Mouse (Mus musculus): ENCODE data around the gene Ezh1. TPM values are rescaled to one million over a fixed set of nuclear protein-coding genes. Genes with fewer than 3 reads are reported as not detected.

Gene Ezh1
- polyA plus RNA-seq, 1 experiment from 2014 or later, result 14.9 TPM

GRCm38 (mm10) chr11:101225331-101226064 lies 765 bp downstream of the Ezh1 start:
- H3K9ac ChIP-seq, result peak overlapping the region; percentile 56
- peaks cover 19% of the 10 kb centered on the region; the same call in 1 of the 2 replicates for H3K4me1 ChIP-seq
- H3K4me2 ChIP-seq, result peak overlapping the region; percentile 73
- H3K27ac ChIP-seq, result peak overlapping the region; percentile 72
- no peaks in the 10 kb centered on the region for H3K36me3 ChIP-seq
- peak overlapping the region; percentile 70 for H3K4me3 ChIP-seq (replicated peaks)
- ATAC-seq (ENCODE audit: insufficient read depth, low FRiP score, low read depth), result no peak
- WGBS, result 17% methylated on average over 25 of the region's 25 CpGs
- H3K9me3 ChIP-seq, result no peaks in the 10 kb centered on the region
- no peaks in the 10 kb centered on the region for H3K27me3 ChIP-seq (replicated peaks)

GRCm38 (mm10) chr11:101224337-101224736 lies 1.9 kb downstream of the Ezh1 start:
- no peaks in the 10 kb centered on the region for H3K36me3 ChIP-seq
- 77% methylated on average over 3 of the region's 3 CpGs for WGBS
- H3K27ac ChIP-seq, result no peak overlapping the region
- no peak overlapping the region for H3K4me2 ChIP-seq
- no peak overlapping the region for H3K9ac ChIP-seq
- no peaks in the 10 kb centered on the region for H3K9me3 ChIP-seq
- H3K27me3 ChIP-seq (replicated peaks), result no peaks in the 10 kb centered on the region
- no peak for ATAC-seq (ENCODE audit: insufficient read depth, low FRiP score, low read depth)
- H3K4me1 ChIP-seq, result 0 out of 2 replicates have a peak, but pooled peaks cover 8% of the 10 kb centered on the region
- no peak overlapping the region for H3K4me3 ChIP-seq (replicated peaks)

DNA sequence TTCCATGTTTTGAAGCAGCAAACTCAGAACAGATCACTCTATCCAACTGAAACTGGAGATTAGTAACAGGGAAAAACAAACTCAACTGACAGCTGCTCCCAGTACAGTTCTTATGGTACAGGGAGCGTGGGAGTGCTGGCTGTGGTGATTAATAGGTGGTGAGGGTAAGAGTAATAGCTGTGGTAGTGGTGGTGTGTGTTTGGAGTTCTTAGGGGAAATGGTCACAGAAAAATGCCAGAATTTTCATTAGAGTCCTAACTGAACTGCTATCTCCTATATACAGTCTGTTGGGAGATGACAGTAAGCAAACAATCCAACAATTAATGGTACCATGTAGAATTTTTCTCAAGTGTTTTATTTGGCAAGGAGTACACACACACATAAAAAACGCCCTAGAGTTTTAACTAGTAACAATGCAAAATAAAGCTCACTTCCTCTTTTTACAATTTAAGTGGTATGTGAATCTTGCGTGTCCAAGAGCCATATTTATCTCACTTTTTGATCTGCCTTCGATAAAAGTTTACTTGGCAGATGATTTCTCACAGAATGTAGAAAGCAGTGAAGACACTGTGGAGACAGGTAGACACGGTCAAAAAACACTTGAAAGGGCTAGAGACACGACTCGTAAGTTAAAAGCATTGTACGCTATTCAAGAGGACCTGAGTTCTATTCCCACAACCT lies 4.8 kb downstream of the Ezh1 start:
- WGBS, result 67% methylated on average over 8 of the region's 8 CpGs
- no peak overlapping the region for H3K4me2 ChIP-seq
- H3K36me3 ChIP-seq, result peaks cover 6% of the 10 kb centered on the region; the same call in 1 of the 2 replicates
- H3K4me3 ChIP-seq (replicated peaks), result no peak overlapping the region
- H3K4me1 ChIP-seq, result 0 out of 2 replicates have a peak, but pooled peaks cover 5% of the 10 kb centered on the region
- no peaks in the 10 kb centered on the region for H3K27me3 ChIP-seq (replicated peaks)
- no peak for ATAC-seq (ENCODE audit: insufficient read depth, low FRiP score, low read depth)
- H3K27ac ChIP-seq, result 0 out of 2 replicates have a peak overlapping the region, but pooled peaks have one; percentile 3
- H3K9me3 ChIP-seq, result no peaks in the 10 kb centered on the region
- H3K9ac ChIP-seq, result no peak overlapping the region

DNA sequence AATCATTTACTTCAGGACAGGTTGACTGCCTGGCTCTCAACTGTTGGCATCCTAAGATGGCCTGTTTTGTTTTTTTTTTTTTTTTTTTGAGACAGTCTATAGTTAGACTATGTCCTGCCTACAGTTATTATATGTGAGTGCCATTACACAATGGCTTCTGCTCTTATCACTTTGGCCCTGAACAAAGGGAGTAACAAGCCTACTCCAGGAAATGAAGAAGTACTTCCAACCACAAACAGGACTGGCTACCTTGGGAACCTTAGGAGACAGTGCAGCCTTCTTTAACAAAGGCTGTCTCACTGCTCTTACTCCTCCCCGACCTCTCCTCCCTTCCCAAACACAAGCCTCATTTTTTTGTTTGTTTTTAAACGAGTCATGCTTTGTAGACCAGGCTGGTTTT lies 5.4 kb downstream of the Ezh1 start:
- 0 out of 2 replicates have a peak, but pooled peaks cover 5% of the 10 kb centered on the region for H3K4me1 ChIP-seq
- H3K27ac ChIP-seq, result 0 out of 2 replicates have a peak overlapping the region, but pooled peaks have one; percentile 3
- H3K4me2 ChIP-seq, result no peak overlapping the region
- peaks cover 7% of the 10 kb centered on the region; the same call in 1 of the 2 replicates for H3K36me3 ChIP-seq
- WGBS, result 26% methylated on average over 2 of the region's 2 CpGs
- no peaks in the 10 kb centered on the region for H3K27me3 ChIP-seq (replicated peaks)
- H3K9me3 ChIP-seq, result no peaks in the 10 kb centered on the region
- no peak overlapping the region for H3K4me3 ChIP-seq (replicated peaks)
- no peak overlapping the region for H3K9ac ChIP-seq
- ATAC-seq (ENCODE audit: insufficient read depth, low FRiP score, low read depth), result no peak

GRCm38 (mm10) chr11:101218436-101219055 lies 7.7 kb downstream of the Ezh1 start:
- ATAC-seq (ENCODE audit: insufficient read depth, low FRiP score, low read depth), result no peak
- Histone ChIP-seq H3K4me2 (no peak overlapping the region), H3K9me3 (no peaks in the 10 kb centered on the region), H3K27ac (no peak overlapping the region), H3K36me3 (peaks cover 12% of the 10 kb centered on the region; the same call in 1 of the 2 replicates), H3K27me3 (replicated peaks) (no peaks in the 10 kb centered on the region), H3K4me1 (no peaks in the 10 kb centered on the region), H3K9ac (no peak overlapping the region), H3K4me3 (replicated peaks) (no peak overlapping the region)
- WGBS, result 80% methylated on average over 10 of the region's 10 CpGs

DNA sequence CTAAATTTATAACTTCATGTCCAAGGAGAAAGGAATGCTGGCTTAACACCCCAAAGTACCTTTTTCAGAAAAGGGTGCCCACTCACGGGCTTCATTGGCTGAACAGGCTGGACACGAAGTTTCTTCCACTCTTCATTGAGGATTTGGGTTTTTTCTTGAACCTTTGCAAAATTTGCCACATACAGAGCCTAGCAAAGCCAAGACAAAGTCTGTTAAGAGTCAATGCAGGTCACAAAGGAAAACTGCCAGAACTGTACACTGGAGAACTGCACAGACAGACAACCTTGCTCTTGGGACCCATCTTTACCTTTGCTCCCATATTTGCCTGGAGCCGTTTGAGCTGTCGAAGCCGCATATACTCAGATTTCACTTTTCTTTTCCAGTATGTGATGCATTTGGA lies 9.3 kb downstream of the Ezh1 start:
- 90% methylated on average over 5 of the region's 5 CpGs for WGBS
- no peak overlapping the region for H3K27ac ChIP-seq
- no peaks in the 10 kb centered on the region for H3K4me1 ChIP-seq
- no peaks in the 10 kb centered on the region for H3K9me3 ChIP-seq
- H3K36me3 ChIP-seq, result peaks cover 18% of the 10 kb centered on the region; the same call in 1 of the 2 replicates
- H3K4me3 ChIP-seq (replicated peaks), result no peak overlapping the region
- H3K4me2 ChIP-seq, result no peak overlapping the region
- ATAC-seq (ENCODE audit: insufficient read depth, low FRiP score, low read depth), result no peak
- no peaks in the 10 kb centered on the region for H3K27me3 ChIP-seq (replicated peaks)
- H3K9ac ChIP-seq, result no peak overlapping the region

- Histone ChIP-seq H3K27me3 (replicated peaks) (no peaks in the 10 kb centered on the region), H3K4me3 (replicated peaks) (no peak overlapping the region), H3K27ac (no peak overlapping the region; the same call in 1 of the 2 replicates), H3K9ac (no peak overlapping the region), H3K36me3 (peaks cover 34% of the 10 kb centered on the region), H3K4me2 (no peak overlapping the region), H3K9me3 (no peaks in the 10 kb centered on the region), H3K4me1 (no peaks in the 10 kb centered on the region)
- 35% methylated on average over 3 of the region's 3 CpGs for WGBS
- peak; percentile 75; the same call in 1 of the 2 replicates for ATAC-seq (ENCODE audit: insufficient read depth, low FRiP score, low read depth)
These were observed 14.3 kb downstream of the Ezh1 start for GRCm38 (mm10) chr11:101211970-101212369.

DNA sequence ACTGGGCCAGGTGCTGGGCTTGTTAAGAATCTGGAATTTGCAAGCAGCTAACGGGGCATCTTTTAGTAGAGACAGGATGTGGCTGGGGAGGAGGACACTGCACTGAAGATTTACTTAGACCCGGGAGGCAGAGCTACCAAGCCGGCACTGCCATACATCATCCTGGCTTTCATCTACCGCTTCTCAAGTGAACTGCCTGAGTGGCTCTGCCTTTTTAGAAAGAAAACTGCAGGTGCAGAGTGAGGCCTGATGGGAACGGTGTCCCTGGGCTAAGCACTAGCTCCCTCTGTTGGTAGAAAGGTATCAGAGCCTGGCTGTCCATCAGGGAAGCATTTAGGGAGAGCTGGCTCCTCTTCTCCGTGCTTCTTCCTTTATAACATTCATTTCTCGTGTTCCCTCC lies 25.3 kb downstream of the Ezh1 start:
- Histone ChIP-seq H3K9ac (no peak overlapping the region), H3K27me3 (replicated peaks) (no peaks in the 10 kb centered on the region), H3K36me3 (peaks cover 47% of the 10 kb centered on the region), H3K4me3 (replicated peaks) (no peak overlapping the region), H3K4me2 (no peak overlapping the region), H3K9me3 (no peaks in the 10 kb centered on the region), H3K4me1 (no peaks in the 10 kb centered on the region), H3K27ac (no peak overlapping the region)
- ATAC-seq (ENCODE audit: insufficient read depth, low FRiP score, low read depth), result no peak
- WGBS, result 16% methylated on average over 7 of the region's 7 CpGs

GRCm38 (mm10) chr11:101199555-101199954 lies 26.7 kb downstream of the Ezh1 start:
- 72% methylated on average over 3 of the region's 3 CpGs for WGBS
- Histone ChIP-seq H3K36me3 (peaks cover 52% of the 10 kb centered on the region), H3K4me3 (replicated peaks) (no peak overlapping the region), H3K4me2 (no peak overlapping the region), H3K9me3 (no peaks in the 10 kb centered on the region), H3K9ac (no peak overlapping the region), H3K27ac (no peak overlapping the region), H3K4me1 (no peaks in the 10 kb centered on the region), H3K27me3 (replicated peaks) (no peaks in the 10 kb centered on the region)
- ATAC-seq (ENCODE audit: insufficient read depth, low FRiP score, low read depth), result no peak

GRCm38 (mm10) chr11:101196175-101196574 lies 30.1 kb downstream of the Ezh1 start:
- H3K27ac ChIP-seq, result no peak overlapping the region
- no peak overlapping the region for H3K4me3 ChIP-seq (replicated peaks)
- 89% methylated on average over 8 of the region's 8 CpGs for WGBS
- 0 out of 2 replicates have a peak, but pooled peaks cover 4% of the 10 kb centered on the region for H3K4me1 ChIP-seq
- no peak overlapping the region for H3K4me2 ChIP-seq
- no peak for ATAC-seq (ENCODE audit: insufficient read depth, low FRiP score, low read depth)
- no peak overlapping the region for H3K9ac ChIP-seq
- H3K27me3 ChIP-seq (replicated peaks), result no peaks in the 10 kb centered on the region
- no peaks in the 10 kb centered on the region for H3K9me3 ChIP-seq
- peaks cover 39% of the 10 kb centered on the region for H3K36me3 ChIP-seq

DNA sequence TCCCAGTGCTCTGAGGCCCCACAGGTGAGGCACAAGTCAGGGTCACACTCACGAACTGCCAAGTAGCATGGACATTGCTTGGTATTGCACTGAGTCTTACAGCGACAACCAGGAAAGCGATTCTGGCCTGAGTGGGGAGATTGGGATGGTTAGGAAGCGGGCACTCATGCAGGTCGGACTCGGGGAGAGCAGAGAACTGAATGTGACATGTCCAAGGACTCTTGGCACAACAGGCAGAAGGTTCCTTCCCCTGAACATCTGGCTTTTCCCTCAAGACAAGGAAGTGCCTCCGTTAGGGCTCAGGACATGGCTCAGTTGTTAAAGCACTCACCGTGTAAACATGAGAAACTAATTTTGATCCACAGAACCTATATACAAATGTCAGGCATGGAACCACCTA lies 30.7 kb downstream of the Ezh1 start:
- Histone ChIP-seq H3K4me1 (peaks cover 10% of the 10 kb centered on the region; the same call in 1 of the 2 replicates), H3K27me3 (replicated peaks) (no peaks in the 10 kb centered on the region), H3K9me3 (no peaks in the 10 kb centered on the region), H3K27ac (no peak overlapping the region), H3K4me2 (no peak overlapping the region), H3K9ac (no peak overlapping the region), H3K36me3 (peaks cover 39% of the 10 kb centered on the region), H3K4me3 (replicated peaks) (no peak overlapping the region)
- ATAC-seq (ENCODE audit: insufficient read depth, low FRiP score, low read depth), result no peak
- WGBS, result 85% methylated on average over 8 of the region's 8 CpGs

GRCm38 (mm10) chr11:101195101-101195500 lies 31.2 kb downstream of the Ezh1 start:
- Histone ChIP-seq H3K9ac (no peak overlapping the region), H3K27me3 (replicated peaks) (no peaks in the 10 kb centered on the region), H3K9me3 (no peaks in the 10 kb centered on the region), H3K4me2 (no peak overlapping the region), H3K36me3 (peaks cover 37% of the 10 kb centered on the region), H3K4me1 (peaks cover 14% of the 10 kb centered on the region), H3K27ac (no peak overlapping the region), H3K4me3 (replicated peaks) (no peak overlapping the region)
- no peak for ATAC-seq (ENCODE audit: insufficient read depth, low FRiP score, low read depth)
- 75% methylated on average over 1 of the region's 1 CpGs for WGBS
